Mouse (Mus musculus) heart, postnatal 0 days (tissue): ENCODE data around the gene Arhgef12. TPM values are rescaled to one million over a fixed set of nuclear protein-coding genes. Genes with fewer than 3 reads are reported as not detected.
A peak's percentile ranks its signal among the peaks of the same experiment; 100 is the strongest.

Experiments used
- ATAC-seq: fragments of 200-750 bp; cut with Nextera tagmentation; 2 replicates; pipeline ENCODE4 v1.8.0; 2017; ENCODE audit warnings: low read depth, moderate number of reproducible peaks, moderate library complexity; ENCODE audit not compliant: insufficient read depth
- DNase-seq: peaks from one replicate; pipeline ENCODE4 v3.0.0-alpha.2; 2016; ENCODE audit warnings: low spot score
- H3K27ac ChIP-seq: fragments of 300-500 bp; sonication (generic); 2 replicates; pipeline ENCODE4 v1.5.1; 2014; ENCODE audit warnings: low read depth, mild to moderate bottlenecking
- H3K27me3 ChIP-seq: fragments of 300-500 bp; sonication (generic); 2 replicates; pipeline ENCODE4 v1.6.1; 2014; ENCODE audit warnings: low read length, mixed read lengths; ENCODE audit not compliant: control insufficient read depth, insufficient read depth
- H3K36me3 ChIP-seq: fragments of 300-500 bp; sonication (generic); replicated peaks from 2 replicates; pipeline ENCODE4 v1.6.1; 2014; ENCODE audit warnings: low read length, mixed read lengths; ENCODE audit not compliant: control insufficient read depth, insufficient read depth
- H3K4me1 ChIP-seq: fragments of 300-500 bp; sonication (generic); 2 replicates; pipeline ENCODE4 v1.6.1; 2014; ENCODE audit warnings: antibody characterized with exemption; ENCODE audit not compliant: control insufficient read depth, insufficient read depth
- H3K4me2 ChIP-seq: fragments of 300-500 bp; sonication (generic); 2 replicates; pipeline ENCODE4 v1.6.1; 2014; ENCODE audit warnings: low read depth, mild to moderate bottlenecking, low read length, moderate library complexity
- H3K4me3 ChIP-seq: fragments of 300-500 bp; sonication (generic); 2 replicates; pipeline ENCODE4 v1.5.1; 2014; ENCODE audit warnings: low read depth, low read length
- H3K9ac ChIP-seq: fragments of 300-500 bp; sonication (generic); replicated peaks from 2 replicates; pipeline ENCODE4 v1.6.1; 2014; ENCODE audit warnings: low read depth, low read length, mixed read lengths
- H3K9me3 ChIP-seq: fragments of 300-500 bp; sonication (generic); replicated peaks from 2 replicates; pipeline ENCODE4 v1.6.1; 2016; ENCODE audit warnings: low read length; ENCODE audit not compliant: control insufficient read depth
- CTCF ChIP-seq: IDR thresholded peaks from 2 replicates; pipeline ENCODE4 v1.5.1; 2016; ENCODE audit warnings: antibody characterized with exemption, control low read depth, low read depth
- EP300 ChIP-seq: IDR thresholded peaks from 2 replicates; pipeline ENCODE4 v1.6.1; 2016; ENCODE audit warnings: antibody characterized with exemption, low read depth
- WGBS: fragments of 180-500 bp; shearing (Covaris S2); extraction: QIAGEN DNeasy Blood & Tissue Kit; methylation state at CpG from one replicate; pipeline ENCODE4 v1.1.7; 2014; 5-methylcytosine and 5-hydroxymethylcytosine counted together
- polyA plus RNA-seq: library from polyadenylated mRNA; unstranded; fragments of >200 nt; fragmentation: Nextera tagmentation; extraction: Ambion mirVana; gene quantifications from 2 replicates; pipeline ENCODE4 v1.2.1, GENCODE M21; 2015
- total RNA-seq: library from RNA; depleted of rRNA; stranded (reverse); fragments of >200 nt; gene quantifications from 2 replicates; pipeline ENCODE4 v1.2.3, GENCODE M21; 2014; ENCODE audit warnings: low replicate concordance

Arhgef12 gene
- total and polyA plus RNA-seq, 2 experiments from 2014 or later: 10.3 to 57.3 TPM

DNA sequence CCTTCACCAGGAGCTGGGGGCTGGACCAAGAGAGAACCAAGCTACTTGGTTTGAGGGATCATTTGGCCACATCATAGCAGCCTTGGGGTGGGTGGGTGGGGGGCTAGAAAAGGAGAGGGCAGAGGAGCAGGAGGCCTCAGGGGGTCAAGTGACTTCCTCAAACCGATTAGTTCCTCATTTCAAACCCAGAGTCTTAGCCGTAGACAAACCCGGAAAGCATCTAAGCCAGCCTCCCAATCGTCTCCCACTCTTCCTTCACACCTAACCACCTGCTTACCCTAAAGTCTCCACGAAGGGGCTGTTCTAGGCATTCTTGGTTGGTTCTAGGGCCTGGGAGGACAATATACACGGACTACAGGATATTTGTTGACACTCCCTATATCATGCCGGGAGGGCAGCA lies 161.9 kb downstream of the Arhgef12 start:
- Histone ChIP-seq H3K27ac (no peak overlapping the region), H3K27me3 (peaks cover 59% of the 10 kb centered on the region), H3K36me3 (no peaks in the 10 kb centered on the region), H3K4me2 (no peak overlapping the region), H3K9me3 (no peaks in the 10 kb centered on the region), H3K9ac (no peak overlapping the region), H3K4me1 (peaks cover 5% of the 10 kb centered on the region; the same call in 1 of the 2 replicates), H3K4me3 (no peak overlapping the region)
- no peak for DNase-seq
- 76% methylated on average over 7 of the region's 7 CpGs for WGBS
- ATAC-seq: no peak
- TF ChIP-seq EP300 (no peak), CTCF (no peak)

- Histone ChIP-seq H3K27me3 (peaks cover 64% of the 10 kb centered on the region), H3K27ac (no peak overlapping the region), H3K36me3 (no peaks in the 10 kb centered on the region), H3K4me1 (peaks cover 5% of the 10 kb centered on the region; the same call in 1 of the 2 replicates), H3K4me2 (peak overlapping the region; percentile 100), H3K4me3 (peak overlapping the region; percentile 68), H3K9ac (no peak overlapping the region), H3K9me3 (no peaks in the 10 kb centered on the region)
- TF ChIP-seq EP300: no peak
- TF ChIP-seq CTCF: peak; percentile 94
- ATAC-seq (peak; percentile 88), DNase-seq (peak; percentile 59)
- WGBS: under 1% methylated on average over 33 of the region's 52 CpGs
Measured at GRCm38 (mm10) chr9:42944536-42945006, 162.5 kb downstream of the Arhgef12 start.

GRCm38 (mm10) chr9:42943781-42944535 lies 163.1 kb downstream of the Arhgef12 start, which contains the start of gene Grik4:
TSS of gene Grik4 (minus strand) at chr9:42944493.
- TF ChIP-seq CTCF (no peak), EP300 (no peak)
- no peaks in the 10 kb centered on the region for H3K9me3 ChIP-seq
- peak within 1 kb of the TSS; percentile 100 for H3K4me2 ChIP-seq
- peaks cover 69% of the 10 kb centered on the region for H3K27me3 ChIP-seq
- DNase-seq: peak; percentile 30
- peaks cover 5% of the 10 kb centered on the region; the same call in 1 of the 2 replicates for H3K4me1 ChIP-seq
- peak within 1 kb of the TSS; percentile 68 for H3K4me3 ChIP-seq
- H3K9ac ChIP-seq: no peak within 1 kb of the TSS; the same call in 1 of the 2 replicates
- no peaks in the 10 kb centered on the region for H3K36me3 ChIP-seq
- 1% methylated on average over 51 of the region's 68 CpGs for WGBS
- H3K27ac ChIP-seq: no peak within 1 kb of the TSS
- ATAC-seq: peak; percentile 76

- H3K27me3 ChIP-seq: peaks cover 75% of the 10 kb centered on the region
- H3K4me3 ChIP-seq: peak overlapping the region; percentile 68; the same call in 1 of the 2 replicates
- 6% methylated on average over 9 of the region's 9 CpGs for WGBS
Measured at GRCm38 (mm10) chr9:42943057-42943529, 163.9 kb downstream of the Arhgef12 start.

DNA sequence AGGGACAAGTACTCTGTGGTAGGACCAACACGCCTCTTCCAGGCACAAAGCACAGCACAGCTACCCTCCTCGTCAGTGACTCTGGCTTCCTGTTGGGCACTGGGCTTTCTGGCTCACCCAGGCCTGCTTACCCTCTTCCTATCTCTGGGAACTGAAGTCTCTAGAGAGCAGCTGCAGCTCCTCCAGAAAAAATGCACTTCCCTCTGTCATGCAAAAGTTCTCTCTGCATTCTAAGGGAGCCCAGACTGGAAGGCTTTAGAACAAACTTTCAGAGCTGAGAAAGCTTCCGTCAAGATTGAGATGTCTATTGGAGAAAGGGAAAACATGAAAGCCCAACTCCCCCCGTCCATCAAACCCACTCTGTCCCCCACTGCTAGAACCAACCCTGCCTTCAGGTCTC lies 164.9 kb downstream of the Arhgef12 start:
- Histone ChIP-seq H3K4me2 (no peak overlapping the region), H3K4me1 (peaks cover 5% of the 10 kb centered on the region; the same call in 1 of the 2 replicates), H3K36me3 (no peaks in the 10 kb centered on the region), H3K9ac (no peak overlapping the region), H3K27me3 (peaks cover 75% of the 10 kb centered on the region), H3K4me3 (no peak overlapping the region), H3K27ac (no peak overlapping the region), H3K9me3 (no peaks in the 10 kb centered on the region)
- WGBS: 56% methylated on average over 4 of the region's 4 CpGs
- ATAC-seq (no peak), DNase-seq (no peak)
- no peak for TF ChIP-seq CTCF
- no peak for TF ChIP-seq EP300

More at GRCm38 (mm10) chr9:42943057-42943529, 163.9 kb downstream of the Arhgef12 start:
- DNase-seq (no peak), ATAC-seq (no peak)
- Histone ChIP-seq H3K36me3 (no peaks in the 10 kb centered on the region), H3K4me2 (peak overlapping the region; percentile 100; the same call in 1 of the 2 replicates), H3K27ac (no peak overlapping the region), H3K4me1 (peaks cover 5% of the 10 kb centered on the region; the same call in 1 of the 2 replicates), H3K9me3 (no peaks in the 10 kb centered on the region), H3K9ac (no peak overlapping the region)
- no peak for TF ChIP-seq EP300
- no peak for TF ChIP-seq CTCF
